Mouse (Mus musculus): ENCODE data around the gene Dapk3. TPM values are rescaled to one million over a fixed set of nuclear protein-coding genes. Genes with fewer than 3 reads are reported as not detected.
"Not testable (repeated sequence)": the region's sequence is repeated elsewhere in the genome, so short reads cannot be mapped to it uniquely, and the experiment has no call there.

Gene Dapk3
- polyA plus RNA-seq, 1 experiment from 2014 or later = 66.9 TPM

- no peaks in the 10 kb centered on the region for H3K27me3 ChIP-seq (ENCODE audit: control insufficient read depth, insufficient read depth, low read length)
- DNase-seq (no peak), ATAC-seq (ENCODE audit: low FRiP score, low TSS enrichment) (no peak)
- H3K9ac ChIP-seq (replicated peaks; ENCODE audit: low read length) = no peak overlapping the region
- no peaks in the 10 kb centered on the region for H3K9me3 ChIP-seq (ENCODE audit: control insufficient read depth, low read length)
- H3K4me3 ChIP-seq (replicated peaks; ENCODE audit: low read depth, low read length) = no peak overlapping the region
- H3K36me3 ChIP-seq (ENCODE audit: control insufficient read depth, insufficient read depth, low read length) = peaks cover 56% of the 10 kb centered on the region
- peaks cover 8% of the 10 kb centered on the region for H3K4me1 ChIP-seq (ENCODE audit: control insufficient read depth, insufficient read depth, low read length)
- WGBS = 79% methylated on average over 2 of the region's 2 CpGs
- no peak overlapping the region for H3K4me2 ChIP-seq (ENCODE audit: low read length)
- no peak overlapping the region for H3K27ac ChIP-seq (replicated peaks; ENCODE audit: low read depth, low read length)
These were observed 20.5 kb upstream of the Dapk3 start for GRCm38 (mm10) chr10:81162318-81162652.

- H3K27ac ChIP-seq (replicated peaks; ENCODE audit: low read depth, low read length) = no peak overlapping the region
- H3K9me3 ChIP-seq (ENCODE audit: control insufficient read depth, low read length) = no peaks in the 10 kb centered on the region
- peaks cover 36% of the 10 kb centered on the region for H3K36me3 ChIP-seq (ENCODE audit: control insufficient read depth, insufficient read depth, low read length)
- H3K4me3 ChIP-seq (replicated peaks; ENCODE audit: low read depth, low read length) = no peak overlapping the region
- no peak overlapping the region for H3K4me2 ChIP-seq (ENCODE audit: low read length)
- 90% methylated on average over 8 of the region's 8 CpGs for WGBS
- peaks cover 17% of the 10 kb centered on the region for H3K4me1 ChIP-seq (ENCODE audit: control insufficient read depth, insufficient read depth, low read length)
- DNase-seq (no peak), ATAC-seq (ENCODE audit: low FRiP score, low TSS enrichment) (no peak)
- no peak overlapping the region; the same call in 1 of the 2 replicates for H3K9ac ChIP-seq (replicated peaks; ENCODE audit: low read length)
- no peaks in the 10 kb centered on the region for H3K27me3 ChIP-seq (ENCODE audit: control insufficient read depth, insufficient read depth, low read length)
These were observed 17.7 kb upstream of the Dapk3 start for GRCm38 (mm10) chr10:81165118-81165517.

- Histone ChIP-seq H3K36me3 (ENCODE audit: control insufficient read depth, insufficient read depth, low read length) (peaks cover 15% of the 10 kb centered on the region), H3K9ac (replicated peaks; ENCODE audit: low read length) (peak within 1 kb of the TSS; percentile 85), H3K27ac (replicated peaks; ENCODE audit: low read depth, low read length) (peak within 1 kb of the TSS; percentile 70), H3K4me3 (replicated peaks; ENCODE audit: low read depth, low read length) (peak within 1 kb of the TSS; percentile 86), H3K4me2 (ENCODE audit: low read length) (peak within 1 kb of the TSS; percentile 91), H3K9me3 (ENCODE audit: control insufficient read depth, low read length) (no peaks in the 10 kb centered on the region), H3K4me1 (ENCODE audit: control insufficient read depth, insufficient read depth, low read length) (peaks cover 17% of the 10 kb centered on the region), H3K27me3 (ENCODE audit: control insufficient read depth, insufficient read depth, low read length) (no peaks in the 10 kb centered on the region)
- under 1% methylated on average over 63 of the region's 64 CpGs for WGBS
- ATAC-seq (ENCODE audit: low FRiP score, low TSS enrichment) (peak; percentile 94), DNase-seq (peak; percentile 100)
These were observed 15.4 kb upstream of the Dapk3 start, which contains the start of gene Pias4 for GRCm38 (mm10) chr10:81167200-81168086. Pias4 (minus strand) TSS chr10:81167923.

- H3K9me3 ChIP-seq (ENCODE audit: control insufficient read depth, low read length) = no peaks in the 10 kb centered on the region
- peak; percentile 67 for ATAC-seq (ENCODE audit: low FRiP score, low TSS enrichment)
- WGBS = 6% methylated on average over 5 of the region's 5 CpGs
- no peaks in the 10 kb centered on the region for H3K27me3 ChIP-seq (ENCODE audit: control insufficient read depth, insufficient read depth, low read length)
- H3K27ac ChIP-seq (replicated peaks; ENCODE audit: low read depth, low read length) = peak overlapping the region; percentile 70
- H3K36me3 ChIP-seq (ENCODE audit: control insufficient read depth, insufficient read depth, low read length) = peaks cover 11% of the 10 kb centered on the region
- no peak overlapping the region; the same call in 1 of the 2 replicates for H3K9ac ChIP-seq (replicated peaks; ENCODE audit: low read length)
- H3K4me2 ChIP-seq (ENCODE audit: low read length) = peak overlapping the region; percentile 70
- peak overlapping the region; percentile 86 for H3K4me3 ChIP-seq (replicated peaks; ENCODE audit: low read depth, low read length)
- DNase-seq = no peak
- peaks cover 17% of the 10 kb centered on the region for H3K4me1 ChIP-seq (ENCODE audit: control insufficient read depth, insufficient read depth, low read length)
These were observed 14.7 kb upstream of the Dapk3 start for GRCm38 (mm10) chr10:81168087-81168431.

GRCm38 (mm10) chr10:81168521-81169244 lies 14.1 kb upstream of the Dapk3 start:
- DNase-seq (peak; percentile 85), ATAC-seq (ENCODE audit: low FRiP score, low TSS enrichment) (0 out of 2 replicates have a peak, but pooled peaks have one; percentile 16)
- peaks cover 5% of the 10 kb centered on the region for H3K36me3 ChIP-seq (ENCODE audit: control insufficient read depth, insufficient read depth, low read length)
- peak overlapping the region; percentile 70 for H3K4me2 ChIP-seq (ENCODE audit: low read length)
- H3K27me3 ChIP-seq (ENCODE audit: control insufficient read depth, insufficient read depth, low read length) = no peaks in the 10 kb centered on the region
- H3K9me3 ChIP-seq (ENCODE audit: control insufficient read depth, low read length) = no peaks in the 10 kb centered on the region
- H3K4me1 ChIP-seq (ENCODE audit: control insufficient read depth, insufficient read depth, low read length) = peaks cover 20% of the 10 kb centered on the region
- 4% methylated on average over 29 of the region's 29 CpGs for WGBS
- peak overlapping the region; percentile 86 for H3K4me3 ChIP-seq (replicated peaks; ENCODE audit: low read depth, low read length)
- H3K27ac ChIP-seq (replicated peaks; ENCODE audit: low read depth, low read length) = peak overlapping the region; percentile 70
- peak overlapping the region; percentile 54; the same call in 1 of the 2 replicates for H3K9ac ChIP-seq (replicated peaks; ENCODE audit: low read length)

- Histone ChIP-seq H3K4me1 (ENCODE audit: control insufficient read depth, insufficient read depth, low read length) (peaks cover 28% of the 10 kb centered on the region), H3K4me2 (ENCODE audit: low read length) (peak overlapping the region; percentile 15; the same call in 1 of the 2 replicates)
- not testable (repeated sequence) for H3K27me3 ChIP-seq (ENCODE audit: control insufficient read depth, insufficient read depth, low read length); H3K27ac ChIP-seq (replicated peaks; ENCODE audit: low read depth, low read length); H3K9ac ChIP-seq (replicated peaks; ENCODE audit: low read length); H3K9me3 ChIP-seq (ENCODE audit: control insufficient read depth, low read length); H3K36me3 ChIP-seq (ENCODE audit: control insufficient read depth, insufficient read depth, low read length); ATAC-seq (ENCODE audit: low FRiP score, low TSS enrichment); H3K4me3 ChIP-seq (replicated peaks; ENCODE audit: low read depth, low read length); DNase-seq
- WGBS = 43% methylated on average over 12 of the region's 14 CpGs
These were observed 13.3 kb upstream of the Dapk3 start for GRCm38 (mm10) chr10:81169411-81169900.

GRCm38 (mm10) chr10:81173132-81173531 lies 9.7 kb upstream of the Dapk3 start:
- WGBS = 7% methylated on average over 21 of the region's 21 CpGs
- no peaks in the 10 kb centered on the region for H3K9me3 ChIP-seq (ENCODE audit: control insufficient read depth, low read length)
- peaks cover 33% of the 10 kb centered on the region for H3K4me1 ChIP-seq (ENCODE audit: control insufficient read depth, insufficient read depth, low read length)
- ATAC-seq (ENCODE audit: low FRiP score, low TSS enrichment) = peak; percentile 46; the same call in 1 of the 2 replicates
- peak overlapping the region; percentile 17 for H3K4me3 ChIP-seq (replicated peaks; ENCODE audit: low read depth, low read length)
- peaks cover 8% of the 10 kb centered on the region for H3K36me3 ChIP-seq (ENCODE audit: control insufficient read depth, insufficient read depth, low read length)
- peak overlapping the region; percentile 34; the same call in 1 of the 2 replicates for H3K9ac ChIP-seq (replicated peaks; ENCODE audit: low read length)
- no peaks in the 10 kb centered on the region for H3K27me3 ChIP-seq (ENCODE audit: control insufficient read depth, insufficient read depth, low read length)
- peak overlapping the region; percentile 98 for H3K27ac ChIP-seq (replicated peaks; ENCODE audit: low read depth, low read length)
- peak overlapping the region; percentile 94 for H3K4me2 ChIP-seq (ENCODE audit: low read length)
- peak; percentile 94 for DNase-seq

GRCm38 (mm10) chr10:81174617-81175344 lies 8.0 kb upstream of the Dapk3 start:
- H3K4me1 ChIP-seq (ENCODE audit: control insufficient read depth, insufficient read depth, low read length) = peaks cover 27% of the 10 kb centered on the region
- peak; percentile 69 for ATAC-seq (ENCODE audit: low FRiP score, low TSS enrichment)
- 1% methylated on average over 29 of the region's 29 CpGs for WGBS

More at GRCm38 (mm10) chr10:81174617-81175344, 8.0 kb upstream of the Dapk3 start:
- H3K27me3 ChIP-seq (ENCODE audit: control insufficient read depth, insufficient read depth, low read length) = no peaks in the 10 kb centered on the region
- peak overlapping the region; percentile 98 for H3K27ac ChIP-seq (replicated peaks; ENCODE audit: low read depth, low read length)
- peak overlapping the region; percentile 94 for H3K4me2 ChIP-seq (ENCODE audit: low read length)
- H3K4me3 ChIP-seq (replicated peaks; ENCODE audit: low read depth, low read length) = peak overlapping the region; percentile 38
- H3K9ac ChIP-seq (replicated peaks; ENCODE audit: low read length) = peak overlapping the region; percentile 59
- peak; percentile 93 for DNase-seq
- no peaks in the 10 kb centered on the region for H3K9me3 ChIP-seq (ENCODE audit: control insufficient read depth, low read length)
- H3K36me3 ChIP-seq (ENCODE audit: control insufficient read depth, insufficient read depth, low read length) = peaks cover 24% of the 10 kb centered on the region
